Mouse (Mus musculus) MEL (cell line): ENCODE results near the gene Kcnh7.

Experiments used
- CHD1 ChIP-seq: IDR thresholded peaks from 2 replicates; pipeline ENCODE4 v1.6.1; 2012; ENCODE audit warnings: low read depth, mild to moderate bottlenecking, inconsistent platforms, low read length, improper control_type of control experiment
- CTCF ChIP-seq, 3 experiments: IDR thresholded peaks in 2 of 3; conservative IDR thresholded peaks in 1 of 3; 2 replicates each; pipeline ENCODE4 v1.5.1; 2011 to 2012; ENCODE audit warnings: low read length in 3 of 3, low read depth in 2 of 3, mild to moderate bottlenecking in 2 of 3, improper control_type of control experiment in 1 of 3, inconsistent platforms in 1 of 3, mixed read lengths in 1 of 3, moderate library complexity in 1 of 3; ENCODE audit not compliant: control insufficient read depth in 1 of 3, insufficient read depth in 1 of 3, poor library complexity in 1 of 3, severe bottlenecking in 1 of 3
- MAFK ChIP-seq: IDR thresholded peaks from 2 replicates; pipeline ENCODE4 v1.6.1; 2011; ENCODE audit warnings: low read depth, mild to moderate bottlenecking, low read length, improper control_type of control experiment, borderline replicate concordance
- MAX ChIP-seq: IDR thresholded peaks from 2 replicates; pipeline ENCODE4 v1.6.1; 2011; ENCODE audit warnings: low read length, improper control_type of control experiment
- TAL1 ChIP-seq: IDR thresholded peaks from 2 replicates; pipeline ENCODE4 v1.6.1; 2012; ENCODE audit warnings: mild to moderate bottlenecking, inconsistent platforms, low read length, moderate library complexity, mixed read lengths
- USF1 ChIP-seq: IDR thresholded peaks from 2 replicates; pipeline ENCODE4 v1.6.1; 2014; ENCODE audit warnings: low read depth, mild to moderate bottlenecking, inconsistent platforms, low read length, improper control_type of control experiment, moderate library complexity

GRCm38 (mm10) chr2:63009141-63009540 lies 174.9 kb downstream of the Kcnh7 start:
- TF ChIP-seq MAFK (no peak), CHD1 (no peak), CTCF (IDR thresholded peaks at IDR 0.05 in 2 of 3, conservative IDR thresholded peaks at IDR 0.05 in 1 of 3; ENCODE audit: control insufficient read depth in 1 of 3, insufficient read depth in 1 of 3, low read depth in 2 of 3, low read length in 3 of 3, poor library complexity in 1 of 3, severe bottlenecking in 1 of 3) (no peak), MAX (no peak), USF1 (no peak), TAL1 (no peak)
